Mouse (Mus musculus): ENCODE measurements around the gene Dglucy. TPM values are rescaled to one million over a fixed set of nuclear protein-coding genes. Genes with fewer than 3 reads are reported as not detected.

The Dglucy gene
- total RNA-seq, 2 experiments from 2014 or later, result 6.1 to 8.3 TPM

GRCm38 (mm10) chr12:100837208-100837607 is 58.4 kb downstream of the Dglucy start:
- no peak overlapping the region for H3K27ac ChIP-seq
- H3K4me3 ChIP-seq, result no peak overlapping the region
- DNase-seq (ENCODE audit: low spot score in 2 of 2), result no peak
- TF ChIP-seq CTCF (conservative IDR thresholded peaks at IDR 0.05), result no peak

GRCm38 (mm10) chr12:100839079-100839600 is 60.3 kb downstream of the Dglucy start:
- TF ChIP-seq CTCF (conservative IDR thresholded peaks at IDR 0.05), result no peak
- Histone ChIP-seq H3K27ac (no peak overlapping the region), H3K4me3 (no peak overlapping the region)
- DNase-seq (ENCODE audit: low spot score in 2 of 2), result no peak

- no peak overlapping the region for H3K27ac ChIP-seq
Measured at GRCm38 (mm10) chr12:100839926-100840325, 61.1 kb downstream of the Dglucy start.

GRCm38 (mm10) chr12:100841211-100841792 is 62.4 kb downstream of the Dglucy start:
- Histone ChIP-seq H3K4me3 (no peak overlapping the region), H3K27ac (no peak overlapping the region)
- peak; percentile 98 for TF ChIP-seq CTCF (conservative IDR thresholded peaks at IDR 0.05)
- DNase-seq (ENCODE audit: low spot score in 2 of 2), result peak; percentile 69 to 89

More at GRCm38 (mm10) chr12:100839926-100840325, 61.1 kb downstream of the Dglucy start:
- DNase-seq (ENCODE audit: low spot score in 2 of 2), result no peak
- TF ChIP-seq CTCF (conservative IDR thresholded peaks at IDR 0.05), result no peak
- H3K4me3 ChIP-seq, result no peak overlapping the region

- TF ChIP-seq CTCF (conservative IDR thresholded peaks at IDR 0.05), result no peak
- Histone ChIP-seq H3K27ac (no peak overlapping the region), H3K4me3 (no peak overlapping the region)
- no peak for DNase-seq (ENCODE audit: low spot score in 2 of 2)
Measured at GRCm38 (mm10) chr12:100843171-100843570, 64.3 kb downstream of the Dglucy start.

GRCm38 (mm10) chr12:100844546-100844945 is 65.7 kb downstream of the Dglucy start:
- Histone ChIP-seq H3K27ac (no peak overlapping the region), H3K4me3 (no peak overlapping the region)
- no peak for TF ChIP-seq CTCF (conservative IDR thresholded peaks at IDR 0.05)
- DNase-seq (ENCODE audit: low spot score in 2 of 2), result no peak

GRCm38 (mm10) chr12:100845829-100846228 is 67.0 kb downstream of the Dglucy start:
- Histone ChIP-seq H3K4me3 (no peak overlapping the region), H3K27ac (no peak overlapping the region)
- DNase-seq (ENCODE audit: low spot score in 2 of 2), result no peak
- TF ChIP-seq CTCF (conservative IDR thresholded peaks at IDR 0.05), result peak; percentile 57

- no peak overlapping the region for H3K4me3 ChIP-seq
Measured at GRCm38 (mm10) chr12:100846566-100846965, 67.7 kb downstream of the Dglucy start.

GRCm38 (mm10) chr12:100847437-100848080 is 68.7 kb downstream of the Dglucy start:
- Histone ChIP-seq H3K4me3 (no peak overlapping the region), H3K27ac (no peak overlapping the region)
- no peak for TF ChIP-seq CTCF (conservative IDR thresholded peaks at IDR 0.05)
- DNase-seq (ENCODE audit: low spot score in 2 of 2), result no peak

More at GRCm38 (mm10) chr12:100846566-100846965, 67.7 kb downstream of the Dglucy start:
- TF ChIP-seq CTCF (conservative IDR thresholded peaks at IDR 0.05), result no peak
- DNase-seq (ENCODE audit: low spot score in 2 of 2), result no peak
- H3K27ac ChIP-seq, result no peak overlapping the region

GRCm38 (mm10) chr12:100849421-100850138 is 70.7 kb downstream of the Dglucy start:
- TF ChIP-seq CTCF (conservative IDR thresholded peaks at IDR 0.05), result peak; percentile 95
- DNase-seq (ENCODE audit: low spot score in 2 of 2), result peak; percentile 60 to 65

GRCm38 (mm10) chr12:100852370-100852769 is 73.5 kb downstream of the Dglucy start:
- no peak for TF ChIP-seq CTCF (conservative IDR thresholded peaks at IDR 0.05)
- Histone ChIP-seq H3K27ac (no peak overlapping the region), H3K4me3 (no peak overlapping the region)
- no peak for DNase-seq (ENCODE audit: low spot score in 2 of 2)

More at GRCm38 (mm10) chr12:100849421-100850138, 70.7 kb downstream of the Dglucy start:
- H3K27ac ChIP-seq, result no peak overlapping the region
- H3K4me3 ChIP-seq, result no peak overlapping the region

- no peak for DNase-seq (ENCODE audit: low spot score in 2 of 2)
- no peak for TF ChIP-seq CTCF (conservative IDR thresholded peaks at IDR 0.05)
- no peak overlapping the region for H3K27ac ChIP-seq
- H3K4me3 ChIP-seq, result no peak overlapping the region
Measured at GRCm38 (mm10) chr12:100856337-100856736, 77.5 kb downstream of the Dglucy start.

- no peak for TF ChIP-seq CTCF (conservative IDR thresholded peaks at IDR 0.05)
- Histone ChIP-seq H3K27ac (no peak overlapping the region), H3K4me3 (no peak overlapping the region)
- DNase-seq (ENCODE audit: low spot score in 2 of 2), result no peak
Measured at GRCm38 (mm10) chr12:100857791-100858190, 78.9 kb downstream of the Dglucy start.

Measured in layer of hippocampus, adult 2 months (tissue).